Mouse (Mus musculus) ES-Bruce4 (cell line): ENCODE data around the gene Pus10.

ENCODE experiments used
- CTCF ChIP-seq: IDR thresholded peaks from one replicate; pipeline ENCODE4 v1.8.1; 2011; ENCODE audit warnings: low read depth, low read length
- POLR2A ChIP-seq: IDR thresholded peaks from one replicate; pipeline ENCODE4 v1.8.1; 2011; ENCODE audit warnings: low read length; ENCODE audit not compliant: insufficient read depth

DNA sequence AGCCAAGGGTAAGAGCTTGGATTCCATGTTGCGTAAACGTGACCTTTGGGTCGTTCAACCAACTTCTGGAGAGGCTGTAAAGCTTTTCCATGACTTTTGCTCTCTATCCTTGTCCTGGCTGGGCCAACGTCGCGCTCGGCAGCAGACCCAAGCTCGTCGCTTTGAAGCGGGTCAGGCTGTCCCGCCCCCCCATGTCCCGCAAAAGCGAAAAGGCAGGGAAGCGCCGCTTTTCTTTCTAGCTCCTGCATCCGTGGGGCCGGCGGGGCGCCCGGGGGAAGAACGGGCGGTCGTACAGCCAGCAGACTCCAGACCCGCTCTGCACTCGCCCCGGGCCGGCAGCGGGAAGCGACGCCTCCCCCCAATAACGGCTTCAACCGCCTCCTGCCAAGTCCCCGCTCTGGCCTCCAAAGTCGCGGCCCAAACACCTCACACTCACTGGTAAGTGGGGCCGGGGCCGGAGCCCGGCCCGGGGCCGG lies at the start of gene Pus10:
- TF ChIP-seq CTCF: no peak
- TF ChIP-seq POLR2A: no peak
